Mouse (Mus musculus): Measurements from ENCODE around the gene Fntb.

- no peak for TF ChIP-seq CTCF (IDR thresholded peaks at IDR 0.05; ENCODE audit: low read depth, low read length)
- TF ChIP-seq POLR2A (IDR thresholded peaks at IDR 0.05; ENCODE audit: insufficient read depth, low read length), result no peak
Observed at GRCm38 (mm10) chr12:76874826-76875225, 109.4 kb downstream of the Fntb start.

Measured in ES-Bruce4 (cell line).